Mouse (Mus musculus) cerebellum, adult 2 months (tissue): ENCODE measurements around the gene Fam71f1.

Experiments
- CTCF ChIP-seq: fragments of 200-500 bp; IDR thresholded peaks from 2 replicates; pipeline ENCODE4 v1.5.1; 2011; ENCODE audit warnings: low read depth, mild to moderate bottlenecking, control low read depth, low read length, moderate library complexity, borderline replicate concordance; ENCODE audit not compliant: insufficient read depth
- POLR2A ChIP-seq: fragments of 200-500 bp; IDR thresholded peaks from 2 replicates; pipeline ENCODE4 v1.6.1; 2011; ENCODE audit warnings: low read length, control low read depth, borderline replicate concordance; ENCODE audit not compliant: insufficient read depth

GRCm38 (mm10) chr6:29326961-29327360 is 8.0 kb downstream of the Fam71f1 start:
- TF ChIP-seq CTCF (no peak), POLR2A (no peak)
